Comparison of ENCODE assay signal across 13 mouse cellular contexts in the genomic region with DNA sequence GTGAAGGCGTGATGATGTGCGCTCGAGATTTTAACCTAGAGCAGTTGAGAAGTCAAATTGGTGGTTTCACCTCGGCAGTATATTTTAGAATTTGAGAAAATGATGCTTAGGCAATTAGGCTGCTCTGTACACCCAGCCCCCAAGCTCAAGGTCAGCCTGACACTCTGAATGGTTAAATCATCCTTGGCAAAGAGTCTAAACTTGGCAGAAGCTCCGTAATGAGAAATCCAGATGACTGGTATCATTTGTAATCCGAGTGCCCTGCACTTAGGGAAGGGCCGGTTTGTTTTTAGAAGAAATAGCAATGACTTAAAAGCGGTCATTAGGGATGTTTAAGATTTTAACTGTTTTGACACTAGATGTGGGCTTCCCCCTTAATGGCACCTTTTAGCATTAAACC.
A peak's percentile ranks its signal among the peaks of the same experiment; 100 is the strongest.
DNase-seq lines count a peak whose midpoint lies in the region; ATAC-seq and TF ChIP-seq lines count a peak whose summit lies in the region.
"Had no signal": no experiment of that assay in that cellular context is flagged by ENCODE, and none has a peak within 500 bp of the region (broad histone marks: within the 10 kb centered on the region; RNA-seq: fewer than 3 reads in every experiment).

No protein-coding gene starts in this region.

- intact Hi-C loops in gastrocnemius, adult 2 months (cut with DNase I): loop anchor here (5.0 kb wide), 1 partner anchor 220 kb away; no protein-coding TSS in a partner anchor
- intact Hi-C loops in gastrocnemius, postnatal 14 days (cut with DNase I; ENCODE audit: low total_unique reads): no loop called here
- intact Hi-C loops in left cerebral cortex, postnatal 14 days (cut with DNase I): no loop called here

- no peak overlapping the region for H3K9ac ChIP-seq in limb, embryonic 14.5 days (ENCODE audit: low read depth, low read length, severe bottlenecking)
- H3K9ac ChIP-seq: forebrain, embryonic 12.5 days; stomach, embryonic 15.5 days had no signal

- no peaks in the 10 kb centered on the region for H3K36me3 ChIP-seq in limb, embryonic 14.5 days (ENCODE audit: control insufficient read depth, insufficient read depth, low read length)
- H3K36me3 ChIP-seq: forebrain, embryonic 12.5 days; stomach, embryonic 15.5 days had no signal

- no peak overlapping the region for H3K4me2 ChIP-seq in limb, embryonic 14.5 days (replicated peaks; ENCODE audit: low read depth, low read length, severe bottlenecking)
- H3K4me2 ChIP-seq: forebrain, embryonic 12.5 days; stomach, embryonic 15.5 days had no signal

- H3K4me1 ChIP-seq in limb, embryonic 14.5 days (ENCODE audit: control insufficient read depth, insufficient read depth, low read length): peaks cover 11% of the 10 kb centered on the region
- H3K4me1 ChIP-seq: forebrain, embryonic 12.5 days; megakaryocyte, embryonic 14.5 days; stomach, embryonic 15.5 days had no signal

- WGBS in limb, embryonic 14.5 days: 48% methylated on average over 8 of the region's 8 CpGs

- TF ChIP-seq POLR2A in limb, embryonic 14.5 days (IDR thresholded peaks at IDR 0.05; ENCODE audit: borderline replicate concordance, extremely low read depth, insufficient read depth, insufficient read length): no peak

- no peaks in the 10 kb centered on the region for H3K9me3 ChIP-seq in limb, embryonic 14.5 days (ENCODE audit: control insufficient read depth, low read length)
- H3K9me3 ChIP-seq: forebrain, embryonic 12.5 days; stomach, embryonic 15.5 days had no signal

- no peaks in the 10 kb centered on the region for H3K27me3 ChIP-seq in limb, embryonic 14.5 days (ENCODE audit: control insufficient read depth, insufficient read depth, low read length)
- H3K27me3 ChIP-seq: forebrain, embryonic 12.5 days; megakaryocyte, embryonic 14.5 days had no signal

- peak; percentile 25 for DNase-seq in gastrocnemius, adult 2 months
- no peak for DNase-seq in gastrocnemius, postnatal 14 days
- peak; percentile 35 for DNase-seq in ovary, adult 18-20 months (ENCODE audit: low spot score)
- DNase-seq in ovary, postnatal 10 days (ENCODE audit: low spot score): no peak
- peak; percentile 57 for DNase-seq in limb, embryonic 14.5 days (ENCODE audit: low spot score)
- DNase-seq in left cerebral cortex, postnatal 14 days (ENCODE audit: low spot score in 2 of 2): no peak
- DNase-seq in layer of hippocampus, postnatal 10 days (ENCODE audit: low spot score in 2 of 2): no peak
- DNase-seq in cerebellum, postnatal 36 days: no peak
- DNase-seq: cerebellum, adult 9-10 months had no signal

- TF ChIP-seq CTCF in gastrocnemius, adult 2 months (IDR thresholded peaks at IDR 0.05): no peak

- H3K27ac ChIP-seq in gastrocnemius, adult 2 months: peak overlapping the region; percentile 78
- H3K27ac ChIP-seq in limb, embryonic 14.5 days (replicated peaks; ENCODE audit: low read depth, low read length): no peak overlapping the region
- H3K27ac ChIP-seq: forebrain, embryonic 12.5 days; stomach, embryonic 15.5 days had no signal

- H3K4me3 ChIP-seq in gastrocnemius, adult 2 months: peak overlapping the region; percentile 4; the same call in 1 of the 2 replicates
- H3K4me3 ChIP-seq in limb, embryonic 14.5 days (replicated peaks; ENCODE audit: low read length): no peak overlapping the region
- H3K4me3 ChIP-seq: forebrain, embryonic 12.5 days; megakaryocyte, embryonic 14.5 days; stomach, embryonic 15.5 days had no signal

- no peak for ATAC-seq in limb, embryonic 14.5 days (ENCODE audit: low FRiP score, low read depth)
- ATAC-seq: CD4-positive, CD25-positive, alpha-beta regulatory T cell, adult 4 months had no signal

Comparison
In these comparisons a context has a peak if more than half of its experiments do, and no peak if none do; other contexts are left out.
1. DNase-seq: peak in gastrocnemius, adult 2 months (single experiment), ovary, adult 18-20 months (single experiment) and limb, embryonic 14.5 days (single experiment); none in gastrocnemius, postnatal 14 days (single experiment), ovary, postnatal 10 days (single experiment), left cerebral cortex, postnatal 14 days (0 of 2), layer of hippocampus, postnatal 10 days (0 of 2) and cerebellum, postnatal 36 days (0 of 2).